Mouse (Mus musculus): ENCODE results near the gene Btn2a2. TPM values are rescaled to one million over a fixed set of nuclear protein-coding genes. Genes with fewer than 3 reads are reported as not detected.

Btn2a2 gene
- polyA plus RNA-seq, 1 experiment from 2014 or later, result 0.07 TPM

DNA sequence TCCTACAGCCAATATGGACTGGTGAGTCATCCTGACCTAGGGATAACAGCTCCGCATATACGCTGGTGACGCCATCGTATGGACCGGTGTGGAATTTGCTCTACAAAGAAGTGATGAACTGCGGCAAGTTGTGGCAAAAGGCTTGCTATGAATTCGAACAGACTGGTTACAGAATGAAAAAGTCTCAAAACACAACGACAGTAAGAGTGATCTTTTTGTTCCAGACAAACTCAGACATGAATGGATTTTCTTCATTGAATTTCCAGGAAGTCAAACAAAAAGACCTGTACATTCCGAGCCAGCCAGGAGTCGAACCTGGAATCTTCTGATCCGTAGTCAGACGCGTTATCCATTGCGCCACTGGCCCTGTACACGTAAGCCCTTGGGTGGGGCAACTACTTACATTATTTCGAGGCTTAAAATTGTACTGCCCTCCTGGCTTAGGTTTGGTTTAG is 42.1 kb downstream of the Btn2a2 start:
- Histone ChIP-seq H3K4me1 (ENCODE audit: insufficient read depth, low read depth, low read length) (no peaks in the 10 kb centered on the region), H3K27ac (ENCODE audit: low read length) (peak overlapping the region; percentile 15; the same call in 1 of the 2 replicates), H3K4me3 (ENCODE audit: low read depth, low read length) (peak overlapping the region; percentile 58), H3K9me3 (ENCODE audit: low read length) (no peaks in the 10 kb centered on the region), H3K36me3 (ENCODE audit: insufficient read depth, low read length) (no peaks in the 10 kb centered on the region), H3K27me3 (replicated peaks; ENCODE audit: insufficient read depth, low read length) (no peaks in the 10 kb centered on the region), H3K4me2 (replicated peaks; ENCODE audit: low read depth, low read length) (peak overlapping the region; percentile 82), H3K9ac (replicated peaks; ENCODE audit: low read depth) (no peak overlapping the region; the same call in 1 of the 2 replicates)
- TF ChIP-seq CTCF (IDR thresholded peaks at IDR 0.05), result peak; percentile 28; the same call in 1 of the 2 replicates
- TF ChIP-seq EP300 (IDR thresholded peaks at IDR 0.05), result no peak; the same call in 1 of the 2 replicates
- DNase-seq (ENCODE audit: low spot score) (peak; percentile 76), ATAC-seq (peak; percentile 71)
- WGBS, result under 1% methylated on average over 16 of the region's 16 CpGs

DNA sequence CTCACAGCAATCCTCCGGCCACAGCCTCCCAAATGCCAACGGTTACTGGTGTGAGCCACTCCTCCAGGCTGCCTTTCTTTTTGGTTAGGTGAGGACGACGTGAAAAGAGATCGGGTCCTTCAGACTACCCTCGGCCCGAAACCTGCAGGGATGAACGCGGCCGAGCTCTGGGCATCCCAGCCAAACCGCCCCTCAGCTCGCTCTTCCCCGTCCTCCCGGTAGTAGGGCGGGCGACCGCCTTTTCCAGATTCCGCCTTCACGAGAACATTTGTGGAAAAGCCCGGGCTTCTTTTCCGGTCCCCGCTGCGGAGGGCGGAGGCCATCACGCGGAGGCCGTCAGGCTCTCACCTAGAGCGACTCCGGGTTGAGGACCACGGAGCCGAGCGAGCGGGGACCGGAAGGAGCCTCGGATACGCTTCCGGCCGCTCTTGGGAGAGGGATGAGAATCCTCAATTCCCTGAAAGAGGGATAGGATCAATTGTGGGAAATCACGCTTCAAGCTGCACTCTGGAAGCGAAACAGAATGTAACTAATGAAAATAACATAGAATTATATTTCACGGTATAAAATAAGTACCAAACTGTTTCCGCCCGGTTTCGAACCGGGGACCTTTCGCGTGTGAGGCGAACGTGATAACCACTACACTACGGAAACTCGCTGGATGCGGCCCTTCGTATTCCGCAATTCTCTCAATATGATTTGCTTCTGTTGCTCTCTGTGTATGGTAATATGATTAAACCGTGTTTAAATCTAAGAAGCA is 42.9 kb downstream of the Btn2a2 start:
- Histone ChIP-seq H3K27me3 (replicated peaks; ENCODE audit: insufficient read depth, low read length) (no peaks in the 10 kb centered on the region), H3K9me3 (ENCODE audit: low read length) (no peaks in the 10 kb centered on the region), H3K4me1 (ENCODE audit: insufficient read depth, low read depth, low read length) (no peaks in the 10 kb centered on the region), H3K4me3 (ENCODE audit: low read depth, low read length) (peak overlapping the region; percentile 58), H3K4me2 (replicated peaks; ENCODE audit: low read depth, low read length) (peak overlapping the region; percentile 82), H3K27ac (ENCODE audit: low read length) (peak overlapping the region; percentile 93), H3K9ac (replicated peaks; ENCODE audit: low read depth) (peak overlapping the region; percentile 73), H3K36me3 (ENCODE audit: insufficient read depth, low read length) (no peaks in the 10 kb centered on the region)
- ATAC-seq, result peak; percentile 94
- TF ChIP-seq CTCF (IDR thresholded peaks at IDR 0.05), result no peak
- TF ChIP-seq EP300 (IDR thresholded peaks at IDR 0.05), result peak; percentile 66
- WGBS, result under 1% methylated on average over 55 of the region's 55 CpGs
- DNase-seq (ENCODE audit: low spot score), result peak; percentile 92

DNA sequence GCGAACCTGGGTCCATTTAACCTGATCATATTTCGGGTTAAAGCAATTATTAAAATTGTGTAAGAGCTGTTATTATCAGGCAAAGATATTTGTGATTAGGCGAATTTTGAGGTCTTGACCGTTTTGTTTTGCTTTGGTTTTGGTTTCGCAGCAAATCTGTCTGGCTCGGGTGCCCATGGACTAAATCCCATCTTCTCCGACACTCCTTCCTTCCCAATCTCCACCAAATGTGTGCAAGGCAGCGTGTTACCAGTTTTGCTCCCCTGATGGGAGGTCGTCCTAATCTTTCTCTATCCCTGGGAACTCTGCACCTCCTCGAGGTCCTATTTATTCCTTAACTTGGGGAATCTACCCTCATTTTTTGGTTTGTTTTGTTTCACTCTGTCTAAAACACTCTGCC is 43.5 kb downstream of the Btn2a2 start:
- ATAC-seq (no peak), DNase-seq (ENCODE audit: low spot score) (peak; percentile 31)
- H3K9ac ChIP-seq (replicated peaks; ENCODE audit: low read depth), result peak overlapping the region; percentile 73
- TF ChIP-seq EP300 (IDR thresholded peaks at IDR 0.05) (no peak), CTCF (IDR thresholded peaks at IDR 0.05) (no peak)
- H3K27me3 ChIP-seq (replicated peaks; ENCODE audit: insufficient read depth, low read length), result no peaks in the 10 kb centered on the region
- no peaks in the 10 kb centered on the region for H3K4me1 ChIP-seq (ENCODE audit: insufficient read depth, low read depth, low read length)
- H3K4me2 ChIP-seq (replicated peaks; ENCODE audit: low read depth, low read length), result peak overlapping the region; percentile 82
- no peaks in the 10 kb centered on the region for H3K9me3 ChIP-seq (ENCODE audit: low read length)
- 4% methylated on average over 10 of the region's 10 CpGs for WGBS
- H3K4me3 ChIP-seq (ENCODE audit: low read depth, low read length), result peak overlapping the region; percentile 58
- H3K27ac ChIP-seq (ENCODE audit: low read length), result peak overlapping the region; percentile 93
- no peaks in the 10 kb centered on the region for H3K36me3 ChIP-seq (ENCODE audit: insufficient read depth, low read length)

DNA sequence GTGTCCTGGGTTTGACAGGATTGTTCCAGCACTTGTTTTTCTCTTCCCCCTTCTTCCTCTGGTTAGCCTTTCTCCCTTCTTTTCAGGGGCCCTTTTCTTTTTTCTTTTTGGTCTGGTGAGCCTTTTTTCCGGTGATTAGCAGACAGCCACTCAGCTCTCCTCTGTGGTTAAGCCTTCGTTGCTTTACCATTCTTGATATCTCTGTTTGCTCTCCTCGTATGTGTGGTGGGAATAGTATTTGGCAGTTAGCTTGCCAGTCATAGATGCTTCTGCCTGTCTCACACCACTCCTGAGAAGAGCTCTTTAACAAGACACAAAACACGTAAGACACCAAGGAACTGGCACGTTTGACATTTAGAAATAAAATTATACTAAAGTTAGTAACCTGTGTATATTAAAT is 44.2 kb downstream of the Btn2a2 start:
- no peak for ATAC-seq
- WGBS, result 47% methylated on average over 5 of the region's 5 CpGs
- Histone ChIP-seq H3K27ac (ENCODE audit: low read length) (no peak overlapping the region), H3K4me1 (ENCODE audit: insufficient read depth, low read depth, low read length) (no peaks in the 10 kb centered on the region), H3K36me3 (ENCODE audit: insufficient read depth, low read length) (no peaks in the 10 kb centered on the region), H3K4me2 (replicated peaks; ENCODE audit: low read depth, low read length) (0 out of 2 replicates have a peak overlapping the region, but pooled peaks have one; percentile 82), H3K9ac (replicated peaks; ENCODE audit: low read depth) (no peak overlapping the region), H3K4me3 (ENCODE audit: low read depth, low read length) (no peak overlapping the region), H3K9me3 (ENCODE audit: low read length) (no peaks in the 10 kb centered on the region), H3K27me3 (replicated peaks; ENCODE audit: insufficient read depth, low read length) (no peaks in the 10 kb centered on the region)
- TF ChIP-seq CTCF (IDR thresholded peaks at IDR 0.05) (no peak), EP300 (IDR thresholded peaks at IDR 0.05) (no peak)
- no peak for DNase-seq (ENCODE audit: low spot score)

DNA sequence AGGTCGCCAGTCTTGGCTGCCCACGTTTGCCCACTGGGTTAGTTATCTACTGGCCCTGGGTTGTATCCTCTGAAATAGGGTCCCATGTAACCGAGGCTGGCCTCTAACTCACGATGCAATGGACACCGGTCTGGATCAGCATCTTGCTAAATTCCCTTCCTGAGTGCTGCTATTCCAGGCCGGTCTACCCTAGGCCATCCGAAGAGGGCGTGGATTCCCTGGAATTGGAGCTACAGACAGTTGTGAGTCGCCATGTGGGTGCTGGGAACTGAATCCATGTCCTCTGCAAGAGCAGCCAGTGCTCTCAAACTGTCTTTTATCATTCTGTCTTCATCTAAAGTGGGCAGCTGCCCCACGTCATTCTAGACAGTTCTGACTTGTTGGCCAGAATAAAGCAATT is 48.8 kb downstream of the Btn2a2 start:
- no peak overlapping the region for H3K27ac ChIP-seq (ENCODE audit: low read length)
- no peak for TF ChIP-seq CTCF (IDR thresholded peaks at IDR 0.05)
- TF ChIP-seq EP300 (IDR thresholded peaks at IDR 0.05), result no peak
- ATAC-seq, result no peak
- no peaks in the 10 kb centered on the region for H3K27me3 ChIP-seq (replicated peaks; ENCODE audit: insufficient read depth, low read length)
- WGBS, result 66% methylated on average over 10 of the region's 10 CpGs
- H3K4me1 ChIP-seq (ENCODE audit: insufficient read depth, low read depth, low read length), result peaks cover 4% of the 10 kb centered on the region; the same call in 1 of the 2 replicates
- H3K4me3 ChIP-seq (ENCODE audit: low read depth, low read length), result no peak overlapping the region
- H3K36me3 ChIP-seq (ENCODE audit: insufficient read depth, low read length), result no peaks in the 10 kb centered on the region
- H3K9ac ChIP-seq (replicated peaks; ENCODE audit: low read depth), result no peak overlapping the region
- DNase-seq (ENCODE audit: low spot score), result no peak
- H3K9me3 ChIP-seq (ENCODE audit: low read length), result no peaks in the 10 kb centered on the region
- no peak overlapping the region for H3K4me2 ChIP-seq (replicated peaks; ENCODE audit: low read depth, low read length)

DNA sequence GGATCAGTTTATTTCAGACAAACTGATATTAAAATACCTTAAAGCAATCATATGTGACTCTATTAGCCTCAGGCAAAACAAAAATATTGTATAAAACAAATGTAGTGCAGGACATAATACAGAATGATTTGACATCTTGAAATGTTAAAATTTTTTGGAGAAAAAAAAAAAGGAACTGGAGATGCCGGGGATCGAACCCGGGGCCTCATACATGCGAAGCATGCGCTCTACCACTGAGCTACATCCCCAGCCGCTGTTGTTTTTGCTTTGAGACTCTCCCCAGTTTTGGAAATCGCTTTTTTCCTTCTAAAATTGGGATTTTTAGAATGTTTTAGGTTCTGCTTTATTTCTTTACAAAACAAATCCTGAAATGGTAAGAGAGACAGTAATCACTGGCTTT is 50.1 kb downstream of the Btn2a2 start:
- H3K27ac ChIP-seq (ENCODE audit: low read length), result no peak overlapping the region
- no peak overlapping the region for H3K9ac ChIP-seq (replicated peaks; ENCODE audit: low read depth)
- 1% methylated on average over 7 of the region's 7 CpGs for WGBS
- peak overlapping the region; percentile 58 for H3K4me2 ChIP-seq (replicated peaks; ENCODE audit: low read depth, low read length)
- H3K9me3 ChIP-seq (ENCODE audit: low read length), result no peaks in the 10 kb centered on the region
- DNase-seq (ENCODE audit: low spot score), result peak; percentile 58
- H3K4me1 ChIP-seq (ENCODE audit: insufficient read depth, low read depth, low read length), result peaks cover 4% of the 10 kb centered on the region; the same call in 1 of the 2 replicates
- peak overlapping the region; percentile 59 for H3K4me3 ChIP-seq (ENCODE audit: low read depth, low read length)
- no peaks in the 10 kb centered on the region for H3K36me3 ChIP-seq (ENCODE audit: insufficient read depth, low read length)
- TF ChIP-seq CTCF (IDR thresholded peaks at IDR 0.05) (no peak), EP300 (IDR thresholded peaks at IDR 0.05) (0 out of 2 replicates have a peak, but pooled peaks have one; percentile 12)
- ATAC-seq, result peak; percentile 59
- no peaks in the 10 kb centered on the region for H3K27me3 ChIP-seq (replicated peaks; ENCODE audit: insufficient read depth, low read length)
